Mouse (Mus musculus): ENCODE data around the gene Gm43518.

DNA sequence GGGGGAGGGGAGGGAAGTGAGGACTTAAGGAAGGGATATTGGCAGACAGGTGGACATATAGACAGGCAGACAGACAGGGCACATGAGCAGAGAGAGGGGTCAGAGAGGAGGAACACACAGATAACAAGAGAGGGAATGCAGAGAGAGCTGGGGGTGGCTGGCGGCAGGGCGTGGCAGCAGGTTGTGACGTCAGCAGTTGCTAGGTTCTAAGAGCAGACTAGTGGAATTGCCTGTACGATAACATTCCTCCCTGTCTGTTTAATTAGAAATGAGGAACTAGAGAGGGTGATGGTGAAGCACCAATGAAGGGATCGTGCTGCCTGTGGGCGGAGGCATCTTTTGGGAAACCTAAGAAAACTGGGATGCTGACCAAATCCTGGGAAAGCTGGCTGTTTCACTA is 35.5 kb upstream of the Gm43518 start:
- TF ChIP-seq CTCF (IDR thresholded peaks at IDR 0.05; ENCODE audit: insufficient read depth, low read length) (no peak), POLR2A (IDR thresholded peaks at IDR 0.05; ENCODE audit: borderline replicate concordance, extremely low read depth, low read depth, low read length) (no peak)

Measured in lung, adult 2 months (tissue).